Mouse (Mus musculus) hindbrain, embryonic 11.5 days (tissue): ENCODE measurements at regions not wholly inside any gene's neighbourhood (a gene's known extent, or its start where the extent isn't known, plus 50 kb on each side); places are given as distances from the start of the nearest gene placed in this dataset.
A peak's percentile ranks its signal among the peaks of the same experiment; 100 is the strongest.

ENCODE experiments used
- ATAC-seq: fragments of 200-750 bp; cut with Nextera tagmentation; 2 replicates; pipeline ENCODE4 v1.8.0; 2017; ENCODE audit warnings: mild to moderate bottlenecking, moderate TSS enrichment, moderate library complexity; ENCODE audit not compliant: low FRiP score
- DNase-seq: peaks from one replicate; pipeline ENCODE4 v3.0.0-alpha.2; 2015; ENCODE audit warnings: low spot score
- H3K27ac ChIP-seq: fragments of 300-500 bp; sonication (generic); 2 replicates; pipeline ENCODE4 v1.5.1; 2014; ENCODE audit warnings: mild to moderate bottlenecking, low read depth, low read length
- H3K27me3 ChIP-seq: fragments of 300-500 bp; sonication (generic); 2 replicates; pipeline ENCODE4 v1.6.1; 2014; ENCODE audit warnings: mild to moderate bottlenecking, low read length, moderate library complexity, mixed read lengths; ENCODE audit not compliant: control insufficient read depth, insufficient read depth
- H3K36me3 ChIP-seq: fragments of 300-500 bp; sonication (generic); 2 replicates; pipeline ENCODE4 v1.6.1; 2014; ENCODE audit warnings: mild to moderate bottlenecking, low read length, moderate library complexity, mixed read lengths; ENCODE audit not compliant: control insufficient read depth, insufficient read depth
- H3K4me1 ChIP-seq: fragments of 300-500 bp; sonication (generic); replicated peaks from 2 replicates; pipeline ENCODE4 v1.6.1; 2014; ENCODE audit warnings: low read length, mixed read lengths; ENCODE audit not compliant: control insufficient read depth, insufficient read depth
- H3K4me2 ChIP-seq: fragments of 300-500 bp; sonication (generic); replicated peaks from 2 replicates; pipeline ENCODE4 v1.6.1; 2014; ENCODE audit warnings: mild to moderate bottlenecking, low read depth, low read length
- H3K4me3 ChIP-seq: fragments of 300-500 bp; sonication (generic); 2 replicates; pipeline ENCODE4 v1.5.1; 2014; ENCODE audit warnings: low read depth, low read length
- H3K9ac ChIP-seq: fragments of 300-500 bp; sonication (generic); 2 replicates; pipeline ENCODE4 v1.6.1; 2014; ENCODE audit warnings: low read depth, low read length
- H3K9me3 ChIP-seq: fragments of 300-500 bp; sonication (generic); 2 replicates; pipeline ENCODE4 v1.6.1; 2016; ENCODE audit warnings: low read length; ENCODE audit not compliant: control insufficient read depth
- WGBS: fragments of 180-500 bp; shearing (Covaris S2); extraction: QIAGEN DNeasy Blood & Tissue Kit; methylation state at CpG from one replicate; pipeline ENCODE4 v1.1.7; 2014; 5-methylcytosine and 5-hydroxymethylcytosine counted together

DNA sequence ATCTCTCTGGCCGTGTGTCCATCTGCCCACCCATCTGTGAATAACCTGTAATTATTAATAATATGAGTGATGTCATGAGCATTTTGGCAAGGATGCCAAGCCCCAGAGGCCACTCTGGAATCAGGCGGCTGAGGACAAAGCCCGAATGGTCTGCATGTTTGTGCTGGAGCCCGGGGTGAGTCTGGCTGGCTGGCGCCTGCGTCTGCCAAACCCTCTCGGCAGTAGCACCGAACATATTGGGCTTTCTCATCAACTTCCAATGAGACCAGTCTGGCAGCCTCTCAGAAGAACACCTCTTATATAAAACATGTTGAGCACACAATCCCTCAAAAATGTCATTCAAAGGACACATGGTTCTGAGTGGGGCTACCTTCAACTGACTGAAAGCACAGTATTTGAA is 244.9 kb upstream of the Mki67 start:
- Histone ChIP-seq H3K36me3 (no peaks in the 10 kb centered on the region), H3K4me2 (no peak overlapping the region), H3K4me3 (no peak overlapping the region), H3K9ac (no peak overlapping the region), H3K27me3 (no peaks in the 10 kb centered on the region), H3K27ac (no peak overlapping the region), H3K4me1 (peaks cover 3% of the 10 kb centered on the region; the same call in 1 of the 2 replicates), H3K9me3 (no peaks in the 10 kb centered on the region)
- DNase-seq: no peak
- no peak for ATAC-seq
- 90% methylated on average over 8 of the region's 8 CpGs for WGBS

DNA sequence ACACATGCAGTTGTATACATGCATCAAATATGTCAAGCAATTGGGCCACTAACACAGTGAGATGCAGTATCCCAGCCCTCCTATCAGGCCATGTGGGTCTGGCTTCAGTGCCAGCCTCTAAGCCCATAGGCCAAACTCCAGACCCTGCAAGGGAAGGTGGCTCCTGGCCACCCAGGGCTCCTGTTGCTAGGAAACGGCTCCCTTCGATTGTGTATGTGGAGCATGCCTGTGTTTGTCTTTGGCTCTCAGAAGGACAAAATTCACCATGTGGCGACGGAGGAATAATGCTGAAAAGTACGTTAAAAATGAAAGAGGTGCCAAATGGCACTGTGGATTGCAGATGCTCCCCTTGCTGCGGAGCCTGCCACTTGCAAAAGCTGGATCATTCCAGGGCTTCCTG is 249.4 kb upstream of the Mki67 start:
- H3K9me3 ChIP-seq: no peaks in the 10 kb centered on the region
- ATAC-seq (peak; percentile 59; the same call in 1 of the 2 replicates), DNase-seq (peak; percentile 36)
- H3K36me3 ChIP-seq: no peaks in the 10 kb centered on the region
- H3K9ac ChIP-seq: no peak overlapping the region
- H3K4me3 ChIP-seq: no peak overlapping the region
- no peak overlapping the region for H3K4me2 ChIP-seq
- WGBS: 32% methylated on average over 6 of the region's 6 CpGs
- peaks cover 5% of the 10 kb centered on the region; the same call in 1 of the 2 replicates for H3K4me1 ChIP-seq
- H3K27ac ChIP-seq: no peak overlapping the region
- H3K27me3 ChIP-seq: no peaks in the 10 kb centered on the region

DNA sequence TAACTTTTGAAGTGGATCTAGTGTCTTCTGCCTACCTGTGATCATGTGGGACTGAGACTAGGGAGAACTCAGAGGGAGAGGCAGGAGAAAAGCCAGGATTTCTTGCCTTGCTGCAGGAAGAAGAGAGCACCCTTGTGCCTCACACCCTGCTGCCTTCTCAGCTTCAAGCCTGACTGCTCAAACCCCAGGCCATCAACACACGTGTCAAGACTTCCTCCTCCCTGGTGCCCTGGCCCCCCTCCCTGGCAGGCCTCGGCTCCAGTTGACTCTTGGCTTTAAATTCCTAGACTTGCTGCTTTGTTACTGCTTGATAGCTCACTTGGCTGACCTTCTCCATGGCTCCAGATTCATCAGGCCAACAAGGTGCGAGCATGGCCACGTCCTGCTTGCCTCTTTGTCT is 250.1 kb upstream of the Mki67 start:
- H3K27ac ChIP-seq: no peak overlapping the region
- no peaks in the 10 kb centered on the region for H3K27me3 ChIP-seq
- peaks cover 5% of the 10 kb centered on the region; the same call in 1 of the 2 replicates for H3K4me1 ChIP-seq
- H3K9ac ChIP-seq: no peak overlapping the region
- no peaks in the 10 kb centered on the region for H3K9me3 ChIP-seq
- WGBS: 44% methylated on average over 4 of the region's 4 CpGs
- ATAC-seq: no peak
- no peaks in the 10 kb centered on the region for H3K36me3 ChIP-seq
- DNase-seq: no peak
- no peak overlapping the region for H3K4me2 ChIP-seq
- H3K4me3 ChIP-seq: no peak overlapping the region

DNA sequence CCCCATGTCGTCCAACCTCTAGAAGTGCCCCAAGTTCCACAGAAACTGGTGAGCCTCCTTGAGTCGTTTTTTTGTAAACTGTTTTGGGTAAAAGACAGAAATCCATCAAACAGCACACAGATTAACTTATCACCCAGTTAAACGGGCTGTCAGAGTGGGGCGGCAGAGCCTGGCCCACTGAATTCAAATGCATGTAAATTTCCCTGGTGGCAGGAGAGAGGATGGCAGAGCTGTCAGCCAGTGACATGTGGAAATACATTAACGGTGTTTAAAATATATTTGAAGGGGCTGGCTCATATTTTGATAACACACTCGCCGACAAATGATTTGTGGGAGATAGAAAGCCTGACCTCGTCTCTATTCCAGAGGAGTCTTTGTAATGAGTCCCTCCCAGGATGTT is 252.5 kb upstream of the Mki67 start:
- no peaks in the 10 kb centered on the region for H3K27me3 ChIP-seq
- peaks cover 5% of the 10 kb centered on the region; the same call in 1 of the 2 replicates for H3K4me1 ChIP-seq
- H3K36me3 ChIP-seq: no peaks in the 10 kb centered on the region
- H3K4me2 ChIP-seq: no peak overlapping the region
- H3K9ac ChIP-seq: no peak overlapping the region
- DNase-seq (no peak), ATAC-seq (no peak)
- 0 out of 2 replicates have a peak overlapping the region, but pooled peaks have one; percentile 24 for H3K27ac ChIP-seq
- no peaks in the 10 kb centered on the region for H3K9me3 ChIP-seq
- no peak overlapping the region for H3K4me3 ChIP-seq
- 74% methylated on average over 8 of the region's 8 CpGs for WGBS

DNA sequence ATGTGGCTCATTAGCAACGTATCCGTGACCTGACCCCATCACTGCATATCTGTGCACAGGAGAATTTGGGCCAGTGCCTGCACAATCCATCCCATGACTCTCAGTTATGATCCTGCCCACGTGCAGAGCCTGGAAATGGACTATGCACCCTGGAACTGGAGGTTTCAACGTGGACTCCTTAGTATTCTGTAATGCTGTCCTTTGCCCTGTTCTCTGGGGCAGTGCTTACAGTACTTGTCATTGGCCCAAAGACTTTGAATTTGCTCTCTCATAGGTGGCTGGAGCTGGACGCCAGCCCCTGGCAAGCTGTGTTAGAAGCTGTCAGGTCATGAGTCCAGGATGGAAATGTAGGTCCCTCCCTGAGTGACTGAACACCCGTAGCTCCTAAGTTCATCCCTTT is 269.9 kb upstream of the Mki67 start:
- ATAC-seq: no peak
- H3K27me3 ChIP-seq: no peaks in the 10 kb centered on the region
- WGBS: 80% methylated on average over 6 of the region's 6 CpGs

GRCm38 (mm10) chr7:135990321-135990720 is 274.2 kb upstream of the Mki67 start:
- Histone ChIP-seq H3K9ac (no peak overlapping the region), H3K9me3 (no peaks in the 10 kb centered on the region), H3K36me3 (no peaks in the 10 kb centered on the region), H3K27me3 (no peaks in the 10 kb centered on the region), H3K27ac (no peak overlapping the region), H3K4me3 (no peak overlapping the region), H3K4me2 (no peak overlapping the region), H3K4me1 (no peaks in the 10 kb centered on the region)
- DNase-seq: no peak
- 79% methylated on average over 6 of the region's 6 CpGs for WGBS
- no peak for ATAC-seq

More for the DNA sequence above, 269.9 kb upstream of the Mki67 start:
- no peaks in the 10 kb centered on the region for H3K4me1 ChIP-seq
- no peak overlapping the region for H3K4me2 ChIP-seq
- no peaks in the 10 kb centered on the region for H3K9me3 ChIP-seq
- no peaks in the 10 kb centered on the region for H3K36me3 ChIP-seq
- no peak overlapping the region for H3K9ac ChIP-seq
- no peak overlapping the region for H3K27ac ChIP-seq
- no peak for DNase-seq
- H3K4me3 ChIP-seq: no peak overlapping the region

- Histone ChIP-seq H3K9ac (no peak overlapping the region), H3K4me1 (no peaks in the 10 kb centered on the region), H3K36me3 (no peaks in the 10 kb centered on the region), H3K9me3 (no peaks in the 10 kb centered on the region), H3K4me3 (no peak overlapping the region), H3K4me2 (no peak overlapping the region), H3K27me3 (no peaks in the 10 kb centered on the region), H3K27ac (no peak overlapping the region)
- no peak for ATAC-seq
- peak; percentile 17 for DNase-seq
- whole genome bisulfite sequencing: 64% methylated on average over 10 of the region's 10 CpGs
Measured at GRCm38 (mm10) chr7:135996896-135997295, 280.7 kb upstream of the Mki67 start.

DNA sequence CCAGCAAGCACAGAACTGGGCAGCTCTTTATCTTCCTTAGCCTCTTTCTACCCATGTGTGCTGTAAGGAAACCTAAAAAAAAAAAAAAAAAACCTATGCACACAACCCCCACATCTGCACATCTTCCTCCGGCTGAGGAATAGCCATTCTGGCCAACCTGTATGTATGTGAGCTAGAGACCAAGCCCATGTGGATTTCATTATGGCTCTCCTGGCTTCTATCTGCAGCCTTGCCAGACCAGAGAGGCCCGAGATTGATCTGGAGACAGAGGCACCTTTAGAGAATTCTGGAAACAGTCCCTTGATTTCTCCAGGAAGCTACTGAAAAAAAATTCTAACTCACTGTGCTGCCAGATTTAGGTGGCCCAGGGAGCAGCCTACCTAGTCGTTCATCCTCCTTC is 281.5 kb upstream of the Mki67 start:
- Histone ChIP-seq H3K4me1 (no peaks in the 10 kb centered on the region), H3K4me2 (no peak overlapping the region), H3K9me3 (no peaks in the 10 kb centered on the region), H3K36me3 (no peaks in the 10 kb centered on the region), H3K27me3 (no peaks in the 10 kb centered on the region), H3K9ac (no peak overlapping the region), H3K4me3 (no peak overlapping the region), H3K27ac (no peak overlapping the region)
- ATAC-seq (no peak), DNase-seq (no peak)
- 64% methylated on average over 3 of the region's 3 CpGs for WGBS

GRCm38 (mm10) chr7:136002382-136002781 is 286.2 kb upstream of the Mki67 start:
- peak; percentile 21 for DNase-seq
- Histone ChIP-seq H3K27ac (no peak overlapping the region), H3K36me3 (no peaks in the 10 kb centered on the region), H3K27me3 (no peaks in the 10 kb centered on the region), H3K4me2 (no peak overlapping the region), H3K9ac (no peak overlapping the region), H3K4me1 (no peaks in the 10 kb centered on the region), H3K9me3 (no peaks in the 10 kb centered on the region), H3K4me3 (no peak overlapping the region)
- ATAC-seq: no peak
- 70% methylated on average over 8 of the region's 8 CpGs for WGBS
